In genomic region chr9:69150224-69150623, GRCm38 (mm10) we compare ENCODE assay signal across 8 mouse cellular contexts.
DNase-seq lines count a peak whose midpoint lies in the region; ATAC-seq lines count a peak whose summit lies in the region.

No protein-coding gene starts in this region.

- DNase-seq in frontal cortex, postnatal 25 days (ENCODE audit: low spot score in 2 of 2): no peak
- DNase-seq in thymus, postnatal 0 days (ENCODE audit: low spot score): peak; percentile 10
- DNase-seq in thymus, postnatal 10 days (ENCODE audit: low spot score in 2 of 2): no peak
- peak; percentile 51 for DNase-seq in kidney, postnatal 14 days
- no peak for DNase-seq in liver
- DNase-seq in left cerebral cortex, postnatal 14 days (ENCODE audit: low spot score in 2 of 2): no peak
- DNase-seq in layer of hippocampus, adult 18-20 months (ENCODE audit: low spot score in 2 of 2): no peak

- intact Hi-C loops in left cerebral cortex, postnatal 14 days (cut with DNase I): no loop called here

- peak; percentile 74; the same call in 1 of the 2 replicates for ATAC-seq in frontal cortex, adult (ENCODE audit: low TSS enrichment)

Comparison
In these comparisons a context has a peak if more than half of its experiments do, and no peak if none do; other contexts are left out.
1. DNase-seq: peak in thymus, postnatal 0 days (single experiment) and kidney, postnatal 14 days (single experiment); none in frontal cortex, postnatal 25 days (0 of 2), thymus, postnatal 10 days (0 of 2), liver (single experiment), left cerebral cortex, postnatal 14 days (0 of 2) and layer of hippocampus, adult 18-20 months (0 of 2).